Mouse (Mus musculus) left cerebral cortex, adult 2 months (tissue): Measurements from ENCODE around the gene Sh3glb1. TPM values are rescaled to one million over a fixed set of nuclear protein-coding genes. Genes with fewer than 3 reads are reported as not detected.

ENCODE experiments used
- DNase-seq, 2 experiments: peaks; one replicate each; pipeline ENCODE4 v3.0.0; 2021 to 2022; ENCODE audit warnings: low spot score in 2 of 2, mixed read lengths in 1 of 2; ENCODE audit errors: extremely low spot score in 1 of 2
- H3K27ac ChIP-seq: fragments of 200-600 bp; 2 replicates; pipeline ENCODE4 v1.8.1; 2022
- H3K4me3 ChIP-seq: fragments of 200-600 bp; 2 replicates; pipeline ENCODE4 v1.8.1; 2022
- CTCF ChIP-seq: fragments of 200-600 bp; IDR thresholded peaks from 2 replicates; pipeline ENCODE4 v1.8.1; 2022; ENCODE audit warnings: antibody characterized with exemption, mild to moderate bottlenecking, moderate library complexity
- intact Hi-C: fragments of 180-260 bp; cut with DNase I; formaldehyde crosslinking; loops from one replicate; pipeline ENCODE4 v1.15.1; 2025
- total RNA-seq, 2 experiments: library from RNA; stranded (reverse); gene quantifications; 2 replicates each; pipeline ENCODE4 v1.2.3; 2021

Sh3glb1 gene
- total RNA-seq, 2 experiments from 2014 or later, result 53.4 to 59.9 TPM

GRCm38 (mm10) chr3:144686146-144686545, 34.0 kb downstream of the Sh3glb1 start:
- intact Hi-C loops, result loop anchor here (5.0 kb wide), 1 partner anchor 234 kb away; no protein-coding TSS in a partner anchor
- Histone ChIP-seq H3K4me3 (no peak overlapping the region), H3K27ac (no peak overlapping the region)
- DNase-seq, result no peak
- TF ChIP-seq CTCF, result no peak

- TF ChIP-seq CTCF, result no peak
- Histone ChIP-seq H3K4me3 (no peak overlapping the region), H3K27ac (no peak overlapping the region)
- intact Hi-C loops, result no loop called here
- no peak for DNase-seq
Measured at GRCm38 (mm10) chr3:144683136-144683814, 36.9 kb downstream of the Sh3glb1 start.

DNA sequence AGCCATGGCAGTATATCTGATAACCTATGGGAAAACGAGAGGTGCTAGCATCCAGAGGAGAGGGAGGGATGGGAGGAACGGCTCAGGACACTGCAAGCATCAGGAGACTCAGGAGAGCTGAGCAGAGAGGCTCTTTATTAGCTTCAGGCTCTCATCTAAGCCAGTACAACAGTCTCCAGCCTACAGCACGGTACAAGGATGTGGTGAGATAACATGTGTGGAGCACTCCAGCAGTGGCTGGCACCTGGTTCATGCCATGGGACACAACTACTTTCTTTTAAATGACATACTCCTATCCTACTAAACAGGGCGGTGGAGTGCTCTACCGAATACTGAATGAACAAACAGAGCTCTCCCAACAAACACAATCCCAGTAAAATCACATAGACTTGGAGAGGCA, 38.6 kb downstream of the Sh3glb1 start:
- no peak overlapping the region for H3K27ac ChIP-seq
- intact Hi-C loops, result no loop called here
- no peak overlapping the region for H3K4me3 ChIP-seq

DNA sequence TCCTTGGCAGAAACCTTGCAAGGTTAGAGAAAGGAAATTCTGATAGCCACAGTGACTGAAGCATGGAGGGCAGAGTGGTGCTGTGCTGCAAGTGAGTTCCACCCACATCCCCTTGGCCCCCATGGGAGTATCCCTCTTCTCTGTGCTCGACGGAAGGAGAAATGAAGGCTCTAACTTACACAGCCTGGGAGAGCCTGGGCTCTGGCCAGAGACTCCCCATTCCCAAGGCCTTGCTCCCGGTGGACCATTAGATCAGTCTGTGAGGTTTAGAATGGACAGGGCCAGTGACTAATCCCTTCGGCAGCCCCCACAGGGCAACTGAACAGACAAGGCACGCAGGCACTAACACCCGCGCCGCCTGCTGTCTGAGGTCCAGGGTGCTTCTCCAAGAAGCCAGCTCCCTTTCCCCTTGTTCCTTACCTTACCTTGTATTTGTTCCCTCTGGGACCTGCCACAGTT, 40.4 kb downstream of the Sh3glb1 start:
- no peak overlapping the region for H3K27ac ChIP-seq
- H3K4me3 ChIP-seq, result no peak overlapping the region
- no peak for DNase-seq
- TF ChIP-seq CTCF, result no peak
- intact Hi-C loops, result no loop called here

More for the DNA sequence above, 38.6 kb downstream of the Sh3glb1 start:
- no peak for DNase-seq
- TF ChIP-seq CTCF, result no peak

DNA sequence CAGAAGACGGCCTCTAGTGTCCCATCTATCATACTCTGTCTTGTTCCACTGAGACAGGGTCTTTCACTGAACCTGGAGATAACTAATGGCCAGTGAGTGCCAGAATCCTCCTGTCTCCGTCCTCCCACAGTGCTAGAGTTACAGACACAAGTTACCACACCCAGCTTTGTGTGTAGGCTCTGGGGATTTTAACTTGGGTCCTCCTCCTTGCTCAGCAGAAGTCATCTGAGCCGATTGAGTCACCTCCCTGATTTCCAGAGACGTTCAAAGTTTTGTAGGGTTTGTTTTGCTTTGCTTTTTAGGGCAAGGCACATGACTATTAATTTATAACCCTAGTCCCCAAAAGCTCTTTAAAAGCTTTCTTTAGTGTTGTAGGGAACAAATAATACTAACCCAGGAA, 41.0 kb downstream of the Sh3glb1 start:
- no peak overlapping the region for H3K4me3 ChIP-seq
- no peak for TF ChIP-seq CTCF
- intact Hi-C loops, result no loop called here
- DNase-seq, result no peak
- no peak overlapping the region for H3K27ac ChIP-seq

GRCm38 (mm10) chr3:144677751-144678150, 42.4 kb downstream of the Sh3glb1 start:
- H3K27ac ChIP-seq, result no peak overlapping the region
- TF ChIP-seq CTCF, result no peak
- no peak overlapping the region for H3K4me3 ChIP-seq
- DNase-seq, result no peak
- intact Hi-C loops, result no loop called here

DNA sequence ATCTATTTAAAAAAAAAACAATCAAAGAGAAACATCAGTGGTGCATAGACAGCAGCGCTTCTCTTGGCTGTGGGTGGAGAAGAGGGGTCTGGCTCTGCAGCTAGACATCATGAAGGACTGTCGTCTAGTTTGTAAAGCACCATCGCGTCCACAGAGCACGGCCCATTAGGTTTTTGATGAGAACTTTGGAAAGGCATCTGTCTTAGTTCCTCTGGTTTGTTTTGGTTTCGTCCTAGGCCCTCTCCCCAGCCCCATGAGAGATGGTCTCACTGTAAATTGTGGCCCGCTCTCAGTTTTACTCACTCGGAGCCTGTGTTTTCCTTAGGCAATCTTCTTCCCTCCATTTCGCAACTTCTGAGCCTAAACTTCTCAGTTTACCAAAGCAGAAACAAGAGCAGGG, 43.9 kb downstream of the Sh3glb1 start:
- Histone ChIP-seq H3K27ac (no peak overlapping the region), H3K4me3 (no peak overlapping the region)
- TF ChIP-seq CTCF, result no peak
- no peak for DNase-seq
- intact Hi-C loops, result no loop called here

- TF ChIP-seq CTCF, result no peak
- no peak overlapping the region for H3K27ac ChIP-seq
- intact Hi-C loops, result no loop called here
- no peak overlapping the region for H3K4me3 ChIP-seq
- no peak for DNase-seq
Measured at GRCm38 (mm10) chr3:144672016-144672415, 48.1 kb downstream of the Sh3glb1 start.

- intact Hi-C loops, result no loop called here
- H3K4me3 ChIP-seq, result no peak overlapping the region
- no peak for DNase-seq
- no peak overlapping the region for H3K27ac ChIP-seq
- TF ChIP-seq CTCF, result no peak
Measured at GRCm38 (mm10) chr3:144669944-144670874, 49.9 kb downstream of the Sh3glb1 start.

- intact Hi-C loops, result no loop called here
- no peak for DNase-seq
- H3K27ac ChIP-seq, result no peak overlapping the region
- no peak for TF ChIP-seq CTCF
- H3K4me3 ChIP-seq, result no peak overlapping the region
Measured at GRCm38 (mm10) chr3:144669457-144669864, 50.7 kb downstream of the Sh3glb1 start.

GRCm38 (mm10) chr3:144668949-144669348, 51.2 kb downstream of the Sh3glb1 start:
- no peak for TF ChIP-seq CTCF
- no peak for DNase-seq
- intact Hi-C loops, result no loop called here

DNA sequence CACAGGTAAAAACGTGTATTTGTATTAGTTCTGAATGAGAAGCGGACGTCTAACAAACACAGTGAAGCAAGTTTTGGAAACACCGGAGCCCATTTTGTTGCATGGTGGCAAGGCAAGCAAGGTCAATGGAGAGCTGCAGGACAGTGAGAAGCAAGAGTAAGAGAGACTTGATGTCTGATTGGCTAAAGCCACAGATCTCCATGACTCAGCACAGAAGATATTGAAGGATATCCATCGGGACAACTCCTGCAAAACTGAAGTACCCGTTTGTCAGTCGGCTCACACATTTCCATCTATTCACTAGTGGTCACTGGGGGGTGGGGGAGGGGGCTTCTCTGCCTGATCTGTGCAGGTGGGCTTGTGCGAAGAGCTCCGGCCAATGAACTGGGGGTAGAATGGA, 52.1 kb downstream of the Sh3glb1 start:
- Histone ChIP-seq H3K4me3 (no peak overlapping the region), H3K27ac (no peak overlapping the region)
- no peak for DNase-seq
- intact Hi-C loops, result no loop called here
- TF ChIP-seq CTCF, result no peak

More at GRCm38 (mm10) chr3:144668949-144669348, 51.2 kb downstream of the Sh3glb1 start:
- H3K4me3 ChIP-seq, result no peak overlapping the region
- no peak overlapping the region for H3K27ac ChIP-seq
